Mouse (Mus musculus): Measurements from ENCODE around the gene Tmem211. TPM values are rescaled to one million over a fixed set of nuclear protein-coding genes. Genes with fewer than 3 reads are reported as not detected.
A peak's percentile ranks its signal among the peaks of the same experiment; 100 is the strongest.

The Tmem211 gene
- polyA plus RNA-seq, 2 experiments, result 0.18 TPM; not detected in 1

GRCm38 (mm10) chr5:113217076-113217475, 9.6 kb upstream of the Tmem211 start:
- H3K9me3 ChIP-seq (ENCODE audit: control insufficient read depth, low read length), result no peaks in the 10 kb centered on the region
- DNase-seq (ENCODE audit: low spot score) (no peak), ATAC-seq (ENCODE audit: low FRiP score, low read depth) (no peak)
- H3K36me3 ChIP-seq (ENCODE audit: control insufficient read depth, insufficient read depth, low read length), result no peaks in the 10 kb centered on the region
- no peak for TF ChIP-seq POLR2A (IDR thresholded peaks at IDR 0.05; ENCODE audit: borderline replicate concordance, extremely low read depth, insufficient read depth, insufficient read length)
- 74% methylated on average over 12 of the region's 12 CpGs for WGBS
- no peak overlapping the region for H3K4me2 ChIP-seq (replicated peaks; ENCODE audit: low read depth, low read length, severe bottlenecking)
- H3K4me1 ChIP-seq (ENCODE audit: control insufficient read depth, insufficient read depth, low read length), result peaks cover 3% of the 10 kb centered on the region; the same call in 1 of the 2 replicates
- H3K9ac ChIP-seq (ENCODE audit: low read depth, low read length, severe bottlenecking), result no peak overlapping the region
- no peak overlapping the region for H3K4me3 ChIP-seq (replicated peaks; ENCODE audit: low read length)
- no peak overlapping the region for H3K27ac ChIP-seq (replicated peaks; ENCODE audit: low read depth, low read length)
- H3K27me3 ChIP-seq (ENCODE audit: control insufficient read depth, insufficient read depth, low read length), result peaks cover 11% of the 10 kb centered on the region; the same call in 1 of the 2 replicates

GRCm38 (mm10) chr5:113218617-113219235, 8.0 kb upstream of the Tmem211 start:
- no peak overlapping the region for H3K9ac ChIP-seq (ENCODE audit: low read depth, low read length, severe bottlenecking)
- no peak for DNase-seq (ENCODE audit: low spot score)
- no peaks in the 10 kb centered on the region for H3K9me3 ChIP-seq (ENCODE audit: control insufficient read depth, low read length)
- peaks cover 3% of the 10 kb centered on the region; the same call in 1 of the 2 replicates for H3K4me1 ChIP-seq (ENCODE audit: control insufficient read depth, insufficient read depth, low read length)
- no peak overlapping the region for H3K4me3 ChIP-seq (replicated peaks; ENCODE audit: low read length)
- peaks cover 11% of the 10 kb centered on the region; the same call in 1 of the 2 replicates for H3K27me3 ChIP-seq (ENCODE audit: control insufficient read depth, insufficient read depth, low read length)
- no peak overlapping the region for H3K4me2 ChIP-seq (replicated peaks; ENCODE audit: low read depth, low read length, severe bottlenecking)
- H3K27ac ChIP-seq (replicated peaks; ENCODE audit: low read depth, low read length), result no peak overlapping the region
- WGBS, result 60% methylated on average over 17 of the region's 17 CpGs
- TF ChIP-seq POLR2A (IDR thresholded peaks at IDR 0.05; ENCODE audit: borderline replicate concordance, extremely low read depth, insufficient read depth, insufficient read length), result no peak
- no peak for ATAC-seq (ENCODE audit: low FRiP score, low read depth)
- no peaks in the 10 kb centered on the region for H3K36me3 ChIP-seq (ENCODE audit: control insufficient read depth, insufficient read depth, low read length)

GRCm38 (mm10) chr5:113219450-113219849, 7.3 kb upstream of the Tmem211 start:
- DNase-seq (ENCODE audit: low spot score) (no peak), ATAC-seq (ENCODE audit: low FRiP score, low read depth) (no peak)
- 70% methylated on average over 6 of the region's 6 CpGs for WGBS
- Histone ChIP-seq H3K27me3 (ENCODE audit: control insufficient read depth, insufficient read depth, low read length) (peaks cover 11% of the 10 kb centered on the region; the same call in 1 of the 2 replicates), H3K4me1 (ENCODE audit: control insufficient read depth, insufficient read depth, low read length) (peaks cover 3% of the 10 kb centered on the region; the same call in 1 of the 2 replicates), H3K4me3 (replicated peaks; ENCODE audit: low read length) (no peak overlapping the region), H3K9ac (ENCODE audit: low read depth, low read length, severe bottlenecking) (no peak overlapping the region), H3K36me3 (ENCODE audit: control insufficient read depth, insufficient read depth, low read length) (no peaks in the 10 kb centered on the region), H3K4me2 (replicated peaks; ENCODE audit: low read depth, low read length, severe bottlenecking) (no peak overlapping the region), H3K27ac (replicated peaks; ENCODE audit: low read depth, low read length) (no peak overlapping the region), H3K9me3 (ENCODE audit: control insufficient read depth, low read length) (no peaks in the 10 kb centered on the region)
- no peak for TF ChIP-seq POLR2A (IDR thresholded peaks at IDR 0.05; ENCODE audit: borderline replicate concordance, extremely low read depth, insufficient read depth, insufficient read length)

- Histone ChIP-seq H3K27ac (replicated peaks; ENCODE audit: low read depth, low read length) (no peak overlapping the region), H3K9ac (ENCODE audit: low read depth, low read length, severe bottlenecking) (no peak overlapping the region), H3K36me3 (ENCODE audit: control insufficient read depth, insufficient read depth, low read length) (no peaks in the 10 kb centered on the region), H3K4me1 (ENCODE audit: control insufficient read depth, insufficient read depth, low read length) (peaks cover 3% of the 10 kb centered on the region; the same call in 1 of the 2 replicates), H3K9me3 (ENCODE audit: control insufficient read depth, low read length) (no peaks in the 10 kb centered on the region), H3K4me3 (replicated peaks; ENCODE audit: low read length) (no peak overlapping the region), H3K27me3 (ENCODE audit: control insufficient read depth, insufficient read depth, low read length) (peaks cover 11% of the 10 kb centered on the region; the same call in 1 of the 2 replicates), H3K4me2 (replicated peaks; ENCODE audit: low read depth, low read length, severe bottlenecking) (no peak overlapping the region; the same call in 1 of the 2 replicates)
- ATAC-seq (ENCODE audit: low FRiP score, low read depth) (no peak), DNase-seq (ENCODE audit: low spot score) (no peak)
- TF ChIP-seq POLR2A (IDR thresholded peaks at IDR 0.05; ENCODE audit: borderline replicate concordance, extremely low read depth, insufficient read depth, insufficient read length), result no peak
- 67% methylated on average over 7 of the region's 7 CpGs for WGBS
Measured at GRCm38 (mm10) chr5:113219876-113220275, 6.8 kb upstream of the Tmem211 start.

GRCm38 (mm10) chr5:113220383-113221146, 6.1 kb upstream of the Tmem211 start:
- no peak for DNase-seq (ENCODE audit: low spot score)
- peak overlapping the region; percentile 97 for H3K4me2 ChIP-seq (replicated peaks; ENCODE audit: low read depth, low read length, severe bottlenecking)
- H3K4me1 ChIP-seq (ENCODE audit: control insufficient read depth, insufficient read depth, low read length), result peaks cover 3% of the 10 kb centered on the region; the same call in 1 of the 2 replicates
- no peaks in the 10 kb centered on the region for H3K36me3 ChIP-seq (ENCODE audit: control insufficient read depth, insufficient read depth, low read length)
- no peak overlapping the region for H3K27ac ChIP-seq (replicated peaks; ENCODE audit: low read depth, low read length)
- WGBS, result 2% methylated on average over 42 of the region's 64 CpGs
- no peaks in the 10 kb centered on the region for H3K9me3 ChIP-seq (ENCODE audit: control insufficient read depth, low read length)
- no peak for TF ChIP-seq POLR2A (IDR thresholded peaks at IDR 0.05; ENCODE audit: borderline replicate concordance, extremely low read depth, insufficient read depth, insufficient read length)
- peak overlapping the region; percentile 54 for H3K4me3 ChIP-seq (replicated peaks; ENCODE audit: low read length)
- H3K9ac ChIP-seq (ENCODE audit: low read depth, low read length, severe bottlenecking), result peak overlapping the region; percentile 48
- peaks cover 11% of the 10 kb centered on the region; the same call in 1 of the 2 replicates for H3K27me3 ChIP-seq (ENCODE audit: control insufficient read depth, insufficient read depth, low read length)
- peak; percentile 23 for ATAC-seq (ENCODE audit: low FRiP score, low read depth)

Measured in limb, embryonic 14.5 days (tissue).